In the genomic region with DNA sequence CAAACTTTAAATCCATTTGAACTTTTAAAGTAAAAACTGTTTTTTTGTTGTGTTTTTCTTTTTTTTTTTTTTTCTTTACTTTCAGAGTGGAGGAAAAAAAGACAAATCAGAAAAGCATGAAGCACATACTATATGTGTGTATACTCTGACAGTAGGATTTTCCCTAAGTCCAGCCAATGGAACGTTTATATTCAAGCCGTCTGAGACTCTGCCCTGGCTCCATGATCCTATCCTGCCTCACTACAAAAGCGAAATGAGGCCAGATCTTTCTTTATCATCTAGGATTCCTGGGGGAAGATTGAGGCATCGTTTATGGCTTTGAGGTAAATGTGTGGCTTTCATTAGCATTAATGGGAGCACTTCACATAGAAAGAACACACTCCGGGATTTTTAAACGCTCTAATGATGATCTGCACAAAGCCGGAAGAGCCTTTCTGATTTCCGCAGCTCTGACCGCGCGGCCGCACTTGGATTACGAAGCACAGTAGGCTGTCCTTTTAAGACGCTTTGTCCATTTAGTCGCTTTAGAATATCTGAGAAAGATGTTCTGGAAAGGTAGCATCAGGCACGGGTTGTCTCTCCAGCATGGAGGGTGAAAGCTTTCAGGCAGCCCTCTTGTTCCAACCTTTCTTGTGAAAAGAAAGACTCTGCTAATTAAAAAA, we compare ENCODE assay signal across 17 mouse cellular contexts.
A peak's percentile ranks its signal among the peaks of the same experiment; 100 is the strongest.
DNase-seq lines count a peak whose midpoint lies in the region; ATAC-seq and TF ChIP-seq lines count a peak whose summit lies in the region.
"Had no signal": no experiment of that assay in that cellular context is flagged by ENCODE, and none has a peak within 500 bp of the region (broad histone marks: within the 10 kb centered on the region; RNA-seq: fewer than 3 reads in every experiment).

No protein-coding gene starts in this region.

- intact Hi-C loops in gastrocnemius, adult 2 months (cut with DNase I), result no loop called here

- H3K4me1 ChIP-seq in hindbrain, postnatal 0 days (ENCODE audit: insufficient read depth, low read length), result no peaks in the 10 kb centered on the region
- no peaks in the 10 kb centered on the region for H3K4me1 ChIP-seq in hindbrain, embryonic 11.5 days (replicated peaks; ENCODE audit: control insufficient read depth, insufficient read depth, low read length)
- peaks cover 6% of the 10 kb centered on the region; the same call in 1 of the 2 replicates for H3K4me1 ChIP-seq in forebrain, embryonic 16.5 days (replicated peaks; ENCODE audit: control insufficient read depth, insufficient read depth, low read length)
- H3K4me1 ChIP-seq: heart, embryonic 15.5 days; limb, embryonic 12.5 days; liver, embryonic 13.5 days; lung, embryonic 15.5 days; neural tube, embryonic 13.5 days had no signal

- peak overlapping the region; percentile 17; the same call in 1 of the 2 replicates for H3K4me2 ChIP-seq in hindbrain, postnatal 0 days (ENCODE audit: low read depth, low read length)
- no peak overlapping the region for H3K4me2 ChIP-seq in hindbrain, embryonic 11.5 days (replicated peaks; ENCODE audit: low read depth, low read length)
- H3K4me2 ChIP-seq in forebrain, embryonic 16.5 days (ENCODE audit: low read length), result peak overlapping the region; percentile 46
- H3K4me2 ChIP-seq: heart, embryonic 15.5 days; limb, embryonic 12.5 days; liver, embryonic 13.5 days; lung, embryonic 15.5 days; neural tube, embryonic 13.5 days had no signal

- no peak for ATAC-seq in hindbrain, postnatal 0 days
- ATAC-seq in hindbrain, embryonic 11.5 days (ENCODE audit: low FRiP score), result no peak
- peak; percentile 58; the same call in 1 of the 2 replicates for ATAC-seq in forebrain, embryonic 16.5 days

- DNase-seq in hindbrain, postnatal 0 days (ENCODE audit: low spot score), result no peak
- no peak for DNase-seq in hindbrain, embryonic 11.5 days (ENCODE audit: low spot score)
- DNase-seq in ES-CJ7 (ENCODE audit: low read depth, low spot score), result peak; percentile 7
- peak; percentile 79 for DNase-seq in brain, embryonic 14.5 days (ENCODE audit: low read depth)
- DNase-seq in gastrocnemius, adult 2 months, result no peak
- DNase-seq in layer of hippocampus, adult 9-11 months, result no peak
- DNase-seq: adrenal gland, postnatal 36 days; B cell, adult 2 months; cerebellum, adult 9-11 months; kidney, postnatal 4 days; liver, embryonic 13.5 days had no signal

- no peaks in the 10 kb centered on the region for H3K9me3 ChIP-seq in hindbrain, postnatal 0 days (ENCODE audit: low read length)
- H3K9me3 ChIP-seq in hindbrain, embryonic 11.5 days (ENCODE audit: control insufficient read depth, low read length), result no peaks in the 10 kb centered on the region
- H3K9me3 ChIP-seq in forebrain, embryonic 16.5 days (ENCODE audit: control insufficient read depth, low read length), result no peaks in the 10 kb centered on the region
- H3K9me3 ChIP-seq: heart, embryonic 15.5 days; limb, embryonic 12.5 days; liver, embryonic 13.5 days; lung, embryonic 15.5 days; neural tube, embryonic 13.5 days had no signal

- no peak overlapping the region for H3K27ac ChIP-seq in hindbrain, postnatal 0 days
- H3K27ac ChIP-seq in hindbrain, embryonic 11.5 days (ENCODE audit: low read depth, low read length), result no peak overlapping the region
- no peak overlapping the region for H3K27ac ChIP-seq in forebrain, embryonic 16.5 days (ENCODE audit: low read length)
- H3K27ac ChIP-seq in gastrocnemius, adult 2 months, result no peak overlapping the region
- H3K27ac ChIP-seq: heart, embryonic 15.5 days; limb, embryonic 12.5 days; liver, embryonic 13.5 days; lung, embryonic 15.5 days; macrophage; neural tube, embryonic 13.5 days had no signal

- no peak overlapping the region for H3K9ac ChIP-seq in hindbrain, postnatal 0 days (replicated peaks; ENCODE audit: low read length)
- H3K9ac ChIP-seq in hindbrain, embryonic 11.5 days (ENCODE audit: low read depth, low read length), result no peak overlapping the region
- H3K9ac ChIP-seq in forebrain, embryonic 16.5 days (replicated peaks; ENCODE audit: low read depth, low read length), result peak overlapping the region; percentile 44
- H3K9ac ChIP-seq: heart, embryonic 15.5 days; limb, embryonic 12.5 days; liver, embryonic 13.5 days; lung, embryonic 15.5 days; neural tube, embryonic 13.5 days had no signal

- H3K27me3 ChIP-seq in hindbrain, postnatal 0 days (ENCODE audit: insufficient read depth, low read length), result no peaks in the 10 kb centered on the region
- H3K27me3 ChIP-seq in hindbrain, embryonic 11.5 days (ENCODE audit: control insufficient read depth, insufficient read depth, low read length), result no peaks in the 10 kb centered on the region
- H3K27me3 ChIP-seq in forebrain, embryonic 16.5 days (replicated peaks; ENCODE audit: control insufficient read depth, insufficient read depth, low read length), result 0 out of 2 replicates have a peak, but pooled peaks cover 2% of the 10 kb centered on the region
- H3K27me3 ChIP-seq: heart, embryonic 15.5 days; limb, embryonic 12.5 days; liver, embryonic 13.5 days; lung, embryonic 15.5 days; neural tube, embryonic 13.5 days had no signal

- H3K4me3 ChIP-seq in hindbrain, postnatal 0 days (ENCODE audit: low read length), result no peak overlapping the region
- no peak overlapping the region for H3K4me3 ChIP-seq in hindbrain, embryonic 11.5 days (ENCODE audit: low read depth, low read length)
- H3K4me3 ChIP-seq in forebrain, embryonic 16.5 days (replicated peaks; ENCODE audit: low read length), result peak overlapping the region; percentile 10
- H3K4me3 ChIP-seq in gastrocnemius, adult 2 months, result no peak overlapping the region
- H3K4me3 ChIP-seq: heart, embryonic 15.5 days; limb, embryonic 12.5 days; liver, embryonic 13.5 days; lung, embryonic 15.5 days; neural tube, embryonic 13.5 days had no signal

- WGBS in hindbrain, postnatal 0 days, result 71% methylated on average over 16 of the region's 16 CpGs
- WGBS in hindbrain, embryonic 11.5 days, result 89% methylated on average over 16 of the region's 16 CpGs
- WGBS in forebrain, embryonic 16.5 days, result 17% methylated on average over 16 of the region's 16 CpGs

- H3K36me3 ChIP-seq in hindbrain, postnatal 0 days (ENCODE audit: insufficient read depth, low read length), result no peaks in the 10 kb centered on the region
- H3K36me3 ChIP-seq in hindbrain, embryonic 11.5 days (ENCODE audit: control insufficient read depth, insufficient read depth, low read length), result no peaks in the 10 kb centered on the region
- H3K36me3 ChIP-seq in forebrain, embryonic 16.5 days (ENCODE audit: control insufficient read depth, insufficient read depth), result no peaks in the 10 kb centered on the region
- H3K36me3 ChIP-seq: heart, embryonic 15.5 days; limb, embryonic 12.5 days; liver, embryonic 13.5 days; lung, embryonic 15.5 days; neural tube, embryonic 13.5 days had no signal

- TF ChIP-seq POLR2A in brain, embryonic 14.5 days (IDR thresholded peaks at IDR 0.05; ENCODE audit: borderline replicate concordance, extremely low read depth, insufficient read depth, insufficient read length, poor library complexity, severe bottlenecking), result no peak

- no peak for TF ChIP-seq CTCF in hindbrain, postnatal 0 days (IDR thresholded peaks at IDR 0.05; ENCODE audit: low read depth)
- TF ChIP-seq CTCF in brain, embryonic 14.5 days (IDR thresholded peaks at IDR 0.05; ENCODE audit: borderline replicate concordance, extremely low read depth, insufficient read depth, insufficient read length), result no peak
- no peak for TF ChIP-seq CTCF in gastrocnemius, adult 2 months (IDR thresholded peaks at IDR 0.05)

Comparison
In these comparisons a context has a peak if more than half of its experiments do, and no peak if none do; other contexts are left out.
1. DNase-seq: peak in ES-CJ7 (single experiment) and brain, embryonic 14.5 days (single experiment); none in hindbrain, postnatal 0 days (single experiment), hindbrain, embryonic 11.5 days (single experiment), gastrocnemius, adult 2 months (single experiment) and layer of hippocampus, adult 9-11 months (single experiment).